Mouse (Mus musculus): ENCODE measurements around the gene Limk1. TPM values are rescaled to one million over a fixed set of nuclear protein-coding genes. Genes with fewer than 3 reads are reported as not detected.

Limk1 gene
- total and polyA plus RNA-seq, 3 experiments = 7.2 to 27.7 (median 10.8) TPM

GRCm38 (mm10) chr5:134678827-134679546, 9.4 kb downstream of the Limk1 start:
- no peaks in the 10 kb centered on the region for H3K27me3 ChIP-seq (replicated peaks)
- in situ Hi-C loops (cut with MboI; ENCODE audit: low pct_ligation_motif_present, low pct_unique_long_range_greater_than_20kb, low sequenced_read_pairs) = no loop called here
- H3K4me3 ChIP-seq (replicated peaks in 1 of 3; ENCODE audit: low read depth in 2 of 3, low read length in 2 of 3, poor library complexity in 1 of 3) = peak overlapping the region in 2 of 3 experiments; percentile 54 to 59

DNA sequence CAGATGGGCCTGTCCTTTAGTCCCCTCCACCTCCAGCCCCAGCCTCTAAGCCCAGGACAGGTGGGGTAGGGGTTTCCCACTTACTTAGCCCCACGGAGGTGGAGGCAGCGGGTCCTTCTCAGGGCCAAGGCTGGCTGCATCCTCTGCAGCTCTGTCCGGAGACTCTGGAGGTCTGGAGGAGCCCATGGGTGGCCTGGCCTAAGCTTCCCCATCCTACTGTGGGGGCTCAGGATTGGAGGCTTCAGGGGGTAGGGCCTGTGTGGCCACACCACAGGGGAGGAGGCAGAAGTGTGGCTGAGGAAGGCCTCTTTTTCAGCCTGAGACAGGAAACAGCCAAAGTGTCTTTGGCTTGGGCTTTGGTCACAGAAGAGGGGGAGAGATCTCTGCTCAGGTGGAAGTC, 10.4 kb downstream of the Limk1 start:
- TF ChIP-seq PAX5 (IDR thresholded peaks at IDR 0.05; ENCODE audit: low read length) = no peak
- TF ChIP-seq USF1 (IDR thresholded peaks at IDR 0.05; ENCODE audit: low read depth, low read length) = no peak
- TF ChIP-seq TCF12 (IDR thresholded peaks at IDR 0.05; ENCODE audit: low read depth, low read length) = 0 out of 2 replicates have a peak, but pooled peaks have one; percentile 26
- no peak for TF ChIP-seq MAFK (IDR thresholded peaks at IDR 0.05; ENCODE audit: insufficient replicate concordance, low read length)
- no peak for TF ChIP-seq MAX (IDR thresholded peaks at IDR 0.05; ENCODE audit: low read length)
- no peak for TF ChIP-seq NELFE (IDR thresholded peaks at IDR 0.05; ENCODE audit: low read depth, low read length)
- no peak for TF ChIP-seq IRF4 (IDR thresholded peaks at IDR 0.05; ENCODE audit: low read depth, low read length)
- TF ChIP-seq POLR2A (IDR thresholded peaks at IDR 0.05; ENCODE audit: low read depth, low read length) = peak; percentile 46; the same call in 1 of the 2 replicates
- no peak for TF ChIP-seq BHLHE40 (IDR thresholded peaks at IDR 0.05; ENCODE audit: low read depth, low read length)
- TF ChIP-seq UBTF (IDR thresholded peaks at IDR 0.05; ENCODE audit: low read depth, low read length) = 0 out of 2 replicates have a peak, but pooled peaks have one; percentile 23
- no peak for TF ChIP-seq EP300 (IDR thresholded peaks at IDR 0.05; ENCODE audit: low read length)
- TF ChIP-seq CHD2 (IDR thresholded peaks at IDR 0.05; ENCODE audit: low read length) = no peak
- TF ChIP-seq CHD1 (IDR thresholded peaks at IDR 0.05; ENCODE audit: low read depth, low read length) = no peak
- TF ChIP-seq KAT2A (IDR thresholded peaks at IDR 0.05; ENCODE audit: insufficient replicate concordance, low read length) = no peak
- in situ Hi-C loops (cut with MboI; ENCODE audit: low pct_ligation_motif_present, low pct_unique_long_range_greater_than_20kb, low sequenced_read_pairs) = no loop called here
- peak overlapping the region; percentile 7; the same call in 1 of the 2 replicates for H3K27ac ChIP-seq (ENCODE audit: insufficient read depth, low read depth)
- H3K36me3 ChIP-seq (replicated peaks in 1 of 2; ENCODE audit: control insufficient read depth in 1 of 2, insufficient read depth in 1 of 2, low read length in 1 of 2) = peaks cover 0 to 32% of the 10 kb centered on the region in 2 experiments
- H3K4me1 ChIP-seq (ENCODE audit: control insufficient read depth in 1 of 2, insufficient read depth in 2 of 2) = peaks cover 31 to 50% of the 10 kb centered on the region in 2 experiments
- no peaks in the 10 kb centered on the region for H3K9me3 ChIP-seq (replicated peaks; ENCODE audit: low read length)
- peak overlapping the region; percentile 26 to 59 (median 54) for H3K4me3 ChIP-seq (replicated peaks in 1 of 3; ENCODE audit: low read depth in 2 of 3, low read length in 2 of 3, poor library complexity in 1 of 3)
- no peaks in the 10 kb centered on the region for H3K79me2 ChIP-seq (replicated peaks; ENCODE audit: control insufficient read depth, extremely low read depth, insufficient read depth, poor library complexity, severe bottlenecking)
- DNase-seq (ENCODE audit: extremely low read depth) = peak; percentile 55
- dilution Hi-C loops (cut with MboI; ENCODE audit: extremely low pct_ligation_motif_present, extremely low pct_unique_long_range_greater_than_20kb, low sequenced_read_pairs) = no loop called here
- H3K27me3 ChIP-seq (replicated peaks) = no peaks in the 10 kb centered on the region
- H3K4me2 ChIP-seq (ENCODE audit: insufficient read depth, low read depth, poor library complexity, severe bottlenecking) = peak overlapping the region; percentile 27; the same call in 1 of the 2 replicates
- peak overlapping the region; percentile 28; the same call in 1 of the 2 replicates for H3K9ac ChIP-seq (ENCODE audit: insufficient read depth, low read depth)

More at GRCm38 (mm10) chr5:134678827-134679546, 9.4 kb downstream of the Limk1 start:
- Histone ChIP-seq H3K9ac (ENCODE audit: insufficient read depth, low read depth) (peak overlapping the region; percentile 8; the same call in 1 of the 2 replicates), H3K36me3 (replicated peaks in 1 of 2; ENCODE audit: control insufficient read depth in 1 of 2, insufficient read depth in 1 of 2, low read length in 1 of 2) (peaks cover 0 to 33% of the 10 kb centered on the region in 2 experiments), H3K4me1 (ENCODE audit: control insufficient read depth in 1 of 2, insufficient read depth in 2 of 2) (peaks cover 31 to 50% of the 10 kb centered on the region in 2 experiments), H3K4me2 (ENCODE audit: insufficient read depth, low read depth, poor library complexity, severe bottlenecking) (peak overlapping the region; percentile 27), H3K79me2 (replicated peaks; ENCODE audit: control insufficient read depth, extremely low read depth, insufficient read depth, poor library complexity, severe bottlenecking) (no peaks in the 10 kb centered on the region), H3K27ac (ENCODE audit: insufficient read depth, low read depth) (no peak overlapping the region), H3K9me3 (replicated peaks; ENCODE audit: low read length) (no peaks in the 10 kb centered on the region)
- DNase-seq (ENCODE audit: extremely low read depth) = peak; percentile 29
- TF ChIP-seq RAD21 (IDR thresholded peaks at IDR 0.05; ENCODE audit: low read depth, low read length) (no peak), TCF12 (IDR thresholded peaks at IDR 0.05; ENCODE audit: low read depth, low read length) (no peak), POLR2AphosphoS2 (IDR thresholded peaks at IDR 0.05; ENCODE audit: low read depth, low read length) (no peak)
- dilution Hi-C loops (cut with MboI; ENCODE audit: extremely low pct_ligation_motif_present, extremely low pct_unique_long_range_greater_than_20kb, low sequenced_read_pairs) = no loop called here

Data from CH12.LX (cell line).